In genomic region chr8:18506158-18507022, GRCm38 (mm10) we compare ENCODE assay signal across 10 mouse cellular contexts.
DNase-seq lines count a peak whose midpoint lies in the region; ATAC-seq and TF ChIP-seq lines count a peak whose summit lies in the region.
"Had no signal": no experiment of that assay in that cellular context is flagged by ENCODE, and none has a peak within 500 bp of the region (broad histone marks: within the 10 kb centered on the region; RNA-seq: fewer than 3 reads in every experiment).

No protein-coding gene starts in this region.

- H3K27me3 ChIP-seq in heart, adult 2 months (ENCODE audit: control insufficient read depth, insufficient read depth, low read length) = no peaks in the 10 kb centered on the region
- H3K27me3 ChIP-seq in midbrain, embryonic 16.5 days (ENCODE audit: control insufficient read depth, insufficient read depth, low read depth, low read length) = no peaks in the 10 kb centered on the region
- no peaks in the 10 kb centered on the region for H3K27me3 ChIP-seq in midbrain, embryonic 15.5 days (replicated peaks)
- no peaks in the 10 kb centered on the region for H3K27me3 ChIP-seq in hindbrain, embryonic 16.5 days (replicated peaks; ENCODE audit: control insufficient read depth, insufficient read depth, low read length)
- no peaks in the 10 kb centered on the region for H3K27me3 ChIP-seq in neural tube, embryonic 15.5 days (replicated peaks)

- no peak overlapping the region for H3K9ac ChIP-seq in heart, adult 2 months (ENCODE audit: low read depth, low read length)
- H3K9ac ChIP-seq in midbrain, embryonic 16.5 days (ENCODE audit: low read depth, low read length) = no peak overlapping the region
- H3K9ac ChIP-seq in midbrain, embryonic 15.5 days = no peak overlapping the region
- H3K9ac ChIP-seq in hindbrain, embryonic 16.5 days (ENCODE audit: low read depth, low read length) = no peak overlapping the region
- H3K9ac ChIP-seq in neural tube, embryonic 15.5 days (replicated peaks) = no peak overlapping the region

- no peak overlapping the region for H3K27ac ChIP-seq in heart, adult 2 months
- H3K27ac ChIP-seq in midbrain, embryonic 16.5 days (ENCODE audit: low read length) = no peak overlapping the region
- no peak overlapping the region for H3K27ac ChIP-seq in midbrain, embryonic 15.5 days
- no peak overlapping the region for H3K27ac ChIP-seq in hindbrain, embryonic 16.5 days (ENCODE audit: low read depth, low read length)
- H3K27ac ChIP-seq in neural tube, embryonic 15.5 days (replicated peaks) = no peak overlapping the region; the same call in 1 of the 2 replicates

- peak; percentile 3 to 9 for DNase-seq in heart, postnatal 10 days
- DNase-seq in heart, adult 2 months = no peak
- DNase-seq in gastrocnemius, postnatal 36 days = no peak
- DNase-seq: cerebellum, adult 11-12 months; thymus, postnatal 4 days had no signal

- no peaks in the 10 kb centered on the region for H3K36me3 ChIP-seq in heart, adult 2 months (ENCODE audit: control insufficient read depth, insufficient read depth, low read length)
- H3K36me3 ChIP-seq in midbrain, embryonic 16.5 days (ENCODE audit: control insufficient read depth, insufficient read depth, low read length) = no peaks in the 10 kb centered on the region
- no peaks in the 10 kb centered on the region for H3K36me3 ChIP-seq in midbrain, embryonic 15.5 days (replicated peaks)
- H3K36me3 ChIP-seq in hindbrain, embryonic 16.5 days (ENCODE audit: control insufficient read depth, insufficient read depth, low read length) = no peaks in the 10 kb centered on the region
- no peaks in the 10 kb centered on the region for H3K36me3 ChIP-seq in neural tube, embryonic 15.5 days

- peak; percentile 42; the same call in 1 of the 2 replicates for ATAC-seq in midbrain, embryonic 16.5 days
- ATAC-seq in midbrain, embryonic 15.5 days (replicated peaks) = no peak
- peak; percentile 69; the same call in 1 of the 2 replicates for ATAC-seq in hindbrain, embryonic 16.5 days
- peak; percentile 57; the same call in 1 of the 2 replicates for ATAC-seq in neural tube, embryonic 15.5 days (ENCODE audit: low FRiP score)
- ATAC-seq in activated CD4-positive, CD25-positive, alpha-beta regulatory T cell, adult 4 months = no peak

- intact Hi-C loops in heart, postnatal 10 days (cut with DNase I) = no loop called here
- intact Hi-C loops in heart, adult 2 months (cut with DNase I) = no loop called here
- intact Hi-C loops in gastrocnemius, postnatal 36 days (cut with DNase I) = no loop called here

- no peaks in the 10 kb centered on the region for H3K79me2 ChIP-seq in heart, adult 2 months (replicated peaks; ENCODE audit: control insufficient read depth, insufficient read depth, low read length)

- no peak overlapping the region for H3K4me2 ChIP-seq in midbrain, embryonic 16.5 days (ENCODE audit: low read length)
- H3K4me2 ChIP-seq in midbrain, embryonic 15.5 days = no peak overlapping the region
- no peak overlapping the region for H3K4me2 ChIP-seq in hindbrain, embryonic 16.5 days (ENCODE audit: low read length)
- H3K4me2 ChIP-seq in neural tube, embryonic 15.5 days = no peak overlapping the region

- H3K4me3 ChIP-seq in heart, adult 2 months = no peak overlapping the region
- no peak overlapping the region for H3K4me3 ChIP-seq in midbrain, embryonic 16.5 days (ENCODE audit: low read depth, low read length)
- no peak overlapping the region for H3K4me3 ChIP-seq in midbrain, embryonic 15.5 days
- no peak overlapping the region for H3K4me3 ChIP-seq in hindbrain, embryonic 16.5 days (ENCODE audit: low read length)
- H3K4me3 ChIP-seq in neural tube, embryonic 15.5 days (replicated peaks) = no peak overlapping the region

- H3K4me1 ChIP-seq in heart, adult 2 months (ENCODE audit: control insufficient read depth, insufficient read depth, low read length) = no peaks in the 10 kb centered on the region; the same call in 1 of the 2 replicates
- H3K4me1 ChIP-seq in midbrain, embryonic 16.5 days (ENCODE audit: control insufficient read depth, insufficient read depth, low read length) = no peaks in the 10 kb centered on the region
- no peaks in the 10 kb centered on the region for H3K4me1 ChIP-seq in midbrain, embryonic 15.5 days
- H3K4me1 ChIP-seq in hindbrain, embryonic 16.5 days (ENCODE audit: control insufficient read depth, insufficient read depth, low read depth, low read length) = no peaks in the 10 kb centered on the region
- no peaks in the 10 kb centered on the region for H3K4me1 ChIP-seq in neural tube, embryonic 15.5 days

- H3K9me3 ChIP-seq in midbrain, embryonic 16.5 days (replicated peaks; ENCODE audit: control insufficient read depth, low read length, poor library complexity, severe bottlenecking) = no peaks in the 10 kb centered on the region
- H3K9me3 ChIP-seq in midbrain, embryonic 15.5 days = no peaks in the 10 kb centered on the region
- H3K9me3 ChIP-seq in hindbrain, embryonic 16.5 days (ENCODE audit: control insufficient read depth, low read length) = no peaks in the 10 kb centered on the region
- no peaks in the 10 kb centered on the region for H3K9me3 ChIP-seq in neural tube, embryonic 15.5 days (replicated peaks)

- WGBS in heart, adult 2 months = 50% methylated on average over 13 of the region's 13 CpGs
- WGBS in midbrain, embryonic 16.5 days = 79% methylated on average over 13 of the region's 13 CpGs
- 78% methylated on average over 13 of the region's 13 CpGs for WGBS in midbrain, embryonic 15.5 days
- WGBS in hindbrain, embryonic 16.5 days = 71% methylated on average over 13 of the region's 13 CpGs
- 75% methylated on average over 13 of the region's 13 CpGs for WGBS in neural tube, embryonic 15.5 days

- TF ChIP-seq POLR2A in heart, adult 2 months (IDR thresholded peaks at IDR 0.05; ENCODE audit: insufficient read depth, low read depth, low read length) = no peak

- no peak for TF ChIP-seq EP300 in heart, adult 2 months (IDR thresholded peaks at IDR 0.05; ENCODE audit: insufficient read depth, low read depth, low read length)

- TF ChIP-seq CTCF in heart, adult 2 months (IDR thresholded peaks at IDR 0.05) = no peak

Comparison
In these comparisons a context has a peak if more than half of its experiments do, and no peak if none do; other contexts are left out.
1. DNase-seq: peak in heart, postnatal 10 days (2 of 2); none in heart, adult 2 months (0 of 2) and gastrocnemius, postnatal 36 days (0 of 2).
2. ATAC-seq: peak in midbrain, embryonic 16.5 days (single experiment), hindbrain, embryonic 16.5 days (single experiment) and neural tube, embryonic 15.5 days (single experiment); none in midbrain, embryonic 15.5 days (single experiment) and activated CD4-positive, CD25-positive, alpha-beta regulatory T cell, adult 4 months (single experiment).